Mouse (Mus musculus) forebrain, postnatal 0 days (tissue): ENCODE measurements around the gene Ascl1. TPM values are rescaled to one million over a fixed set of nuclear protein-coding genes. Genes with fewer than 3 reads are reported as not detected.

Experiments used
- ATAC-seq: fragments of 200-750 bp; cut with Nextera tagmentation; 2 replicates; pipeline ENCODE4 v1.8.0; 2017; ENCODE audit warnings: mild to moderate bottlenecking, moderate library complexity
- DNase-seq: peaks from one replicate; pipeline ENCODE4 v3.0.0-alpha.2; 2015
- H3K27ac ChIP-seq: fragments of 300-500 bp; sonication (generic); 2 replicates; pipeline ENCODE4 v1.5.1; 2014; ENCODE audit warnings: low read depth, mild to moderate bottlenecking, antibody characterized with exemption, low read length, moderate library complexity, mixed read lengths
- H3K27me3 ChIP-seq: fragments of 300-500 bp; sonication (generic); 2 replicates; pipeline ENCODE4 v1.6.1; 2014; ENCODE audit warnings: mild to moderate bottlenecking, low read length, mixed read lengths; ENCODE audit not compliant: insufficient read depth
- H3K36me3 ChIP-seq: fragments of 300-500 bp; sonication (generic); 2 replicates; pipeline ENCODE4 v1.6.1; 2014; ENCODE audit warnings: mild to moderate bottlenecking, moderate library complexity; ENCODE audit not compliant: insufficient read depth
- H3K4me1 ChIP-seq: fragments of 300-500 bp; sonication (generic); 2 replicates; pipeline ENCODE4 v1.6.1; 2014; ENCODE audit warnings: antibody characterized with exemption; ENCODE audit not compliant: insufficient read depth
- H3K4me2 ChIP-seq: fragments of 300-500 bp; sonication (generic); 2 replicates; pipeline ENCODE4 v1.6.1; 2014; ENCODE audit warnings: low read depth, mild to moderate bottlenecking, moderate library complexity
- H3K4me3 ChIP-seq: fragments of 300-500 bp; sonication (generic); 2 replicates; pipeline ENCODE4 v1.5.1; 2014; ENCODE audit warnings: low read depth, low read length, mixed read lengths
- H3K9ac ChIP-seq: fragments of 300-500 bp; sonication (generic); 2 replicates; pipeline ENCODE4 v1.6.1; 2014; ENCODE audit warnings: mild to moderate bottlenecking
- H3K9me3 ChIP-seq: fragments of 300-500 bp; sonication (generic); 2 replicates; pipeline ENCODE4 v1.6.1; 2016; ENCODE audit warnings: low read length
- CTCF ChIP-seq: sonication (generic); IDR thresholded peaks from 2 replicates; pipeline ENCODE4 v1.5.1; 2016; ENCODE audit warnings: antibody characterized with exemption, control low read depth, low read depth
- WGBS: fragments of 180-500 bp; shearing (Covaris S2); extraction: QIAGEN DNeasy Blood & Tissue Kit; methylation state at CpG from one replicate; pipeline ENCODE4 v1.1.7; 2014; 5-methylcytosine and 5-hydroxymethylcytosine counted together
- polyA plus RNA-seq: library from polyadenylated mRNA; unstranded; fragments of >200 nt; fragmentation: Nextera tagmentation; extraction: Ambion mirVana; gene quantifications from 2 replicates; pipeline ENCODE4 v1.2.1, GENCODE M21; 2015
- total RNA-seq: library from RNA; depleted of rRNA; stranded (reverse); fragments of >200 nt; gene quantifications from 2 replicates; pipeline ENCODE4 v1.2.3, GENCODE M21; 2014

Gene Ascl1
- total and polyA plus RNA-seq, 2 experiments from 2014 or later: 5.6 to 25.1 TPM

DNA sequence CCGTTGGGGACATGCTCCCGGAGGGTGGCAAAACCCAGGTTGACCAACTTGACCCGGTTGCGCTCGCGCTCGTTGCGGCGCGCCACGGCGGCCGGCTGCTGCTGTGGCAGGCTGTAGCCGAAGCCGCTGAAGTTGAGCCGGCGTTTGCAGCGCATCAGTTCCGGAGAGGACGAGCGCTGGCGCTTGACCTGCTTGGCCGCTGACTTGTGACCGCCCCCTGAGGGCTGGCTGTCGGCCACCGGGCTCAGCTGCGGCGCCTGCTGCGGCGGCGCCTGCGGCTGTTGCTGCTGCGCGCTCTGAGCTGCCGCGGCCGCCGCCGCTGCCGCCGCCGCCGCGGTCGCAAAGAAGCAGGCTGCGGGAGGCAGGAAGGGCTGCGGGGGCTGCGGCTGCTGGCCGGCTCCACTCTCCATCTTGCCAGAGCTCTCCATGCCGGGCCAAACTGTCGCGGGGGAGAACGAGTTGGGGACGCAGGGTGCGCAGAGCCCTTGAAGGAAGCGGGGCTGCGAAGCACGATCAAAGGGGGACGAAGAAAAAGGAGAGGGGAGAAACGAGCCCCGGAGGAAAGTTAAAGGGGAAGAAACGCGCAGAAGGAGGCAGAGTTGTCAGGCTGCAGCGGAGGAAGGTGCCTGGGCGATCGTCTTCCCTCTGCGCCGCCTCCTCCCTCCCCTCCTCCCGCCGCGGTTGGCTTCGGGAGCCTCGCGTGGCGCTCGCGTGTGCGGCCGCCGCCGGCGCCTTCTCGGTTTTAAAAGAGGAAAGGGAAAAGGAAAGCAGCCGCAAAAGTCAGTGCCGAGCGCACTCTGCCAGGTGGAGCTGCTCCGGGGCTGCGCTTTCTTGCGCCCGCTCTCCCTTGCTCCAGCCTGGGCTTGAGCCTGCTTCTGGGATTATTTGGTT is 554 bp downstream of the Ascl1 start:
- H3K36me3 ChIP-seq: no peaks in the 10 kb centered on the region
- peak overlapping the region; percentile 89 for H3K27ac ChIP-seq
- peak overlapping the region; percentile 65 for H3K9ac ChIP-seq
- DNase-seq (peak; percentile 79), ATAC-seq (peak; percentile 37)
- no peak for TF ChIP-seq CTCF
- peak overlapping the region; percentile 69 for H3K4me3 ChIP-seq
- no peaks in the 10 kb centered on the region for H3K9me3 ChIP-seq
- H3K27me3 ChIP-seq: no peaks in the 10 kb centered on the region
- H3K4me1 ChIP-seq: 0 out of 2 replicates have a peak, but pooled peaks cover 11% of the 10 kb centered on the region
- peak overlapping the region; percentile 95 for H3K4me2 ChIP-seq
- WGBS: 2% methylated on average over 77 of the region's 90 CpGs

GRCm38 (mm10) chr10:87492332-87492660 is 1.2 kb downstream of the Ascl1 start:
- H3K27me3 ChIP-seq: no peaks in the 10 kb centered on the region
- peak overlapping the region; percentile 89 for H3K27ac ChIP-seq
- ATAC-seq: no peak
- H3K4me3 ChIP-seq: peak overlapping the region; percentile 69
- 0 out of 2 replicates have a peak, but pooled peaks cover 11% of the 10 kb centered on the region for H3K4me1 ChIP-seq
- peak overlapping the region; percentile 65 for H3K9ac ChIP-seq
- no peak for DNase-seq
- under 1% methylated on average over 26 of the region's 26 CpGs for WGBS
- H3K4me2 ChIP-seq: peak overlapping the region; percentile 95
- H3K36me3 ChIP-seq: no peaks in the 10 kb centered on the region
- TF ChIP-seq CTCF: no peak
- no peaks in the 10 kb centered on the region for H3K9me3 ChIP-seq

- H3K27ac ChIP-seq: peak overlapping the region; percentile 89; the same call in 1 of the 2 replicates
- DNase-seq (peak; percentile 68), ATAC-seq (no peak)
- H3K4me3 ChIP-seq: peak overlapping the region; percentile 69
- H3K27me3 ChIP-seq: no peaks in the 10 kb centered on the region
- no peak for TF ChIP-seq CTCF
- WGBS: 6% methylated on average over 11 of the region's 11 CpGs
- H3K4me1 ChIP-seq: 0 out of 2 replicates have a peak, but pooled peaks cover 11% of the 10 kb centered on the region
- H3K9me3 ChIP-seq: no peaks in the 10 kb centered on the region
- peak overlapping the region; percentile 65 for H3K9ac ChIP-seq
- H3K4me2 ChIP-seq: peak overlapping the region; percentile 95
- H3K36me3 ChIP-seq: no peaks in the 10 kb centered on the region
Observed at GRCm38 (mm10) chr10:87491485-87492040, 1.9 kb downstream of the Ascl1 start.

DNA sequence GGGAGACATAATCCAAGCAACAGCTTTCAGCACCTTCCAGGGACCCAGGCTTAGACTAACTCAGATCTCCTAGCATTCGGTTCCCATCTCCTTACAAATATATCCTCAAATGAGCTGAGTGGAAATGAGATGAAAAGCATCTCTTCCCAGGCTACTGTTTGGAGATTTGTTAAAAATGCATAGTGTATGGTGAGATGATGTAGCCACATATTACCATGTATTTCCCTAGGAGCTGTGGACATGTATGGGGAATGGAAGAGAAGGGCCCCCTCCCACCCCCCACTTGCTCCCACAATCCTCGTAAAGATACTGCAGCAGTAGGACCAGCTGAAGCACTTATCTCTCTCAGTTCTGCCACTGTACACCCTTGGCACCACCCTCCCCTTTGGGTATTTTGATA is 3.1 kb downstream of the Ascl1 start:
- no peak overlapping the region for H3K9ac ChIP-seq
- WGBS: 3% methylated on average over 2 of the region's 2 CpGs
- H3K4me2 ChIP-seq: no peak overlapping the region; the same call in 1 of the 2 replicates
- DNase-seq (no peak), ATAC-seq (no peak)
- no peak for TF ChIP-seq CTCF
- no peaks in the 10 kb centered on the region for H3K36me3 ChIP-seq
- H3K4me1 ChIP-seq: peaks cover 16% of the 10 kb centered on the region
- no peaks in the 10 kb centered on the region for H3K27me3 ChIP-seq
- no peak overlapping the region for H3K4me3 ChIP-seq
- H3K9me3 ChIP-seq: no peaks in the 10 kb centered on the region
- H3K27ac ChIP-seq: peak overlapping the region; percentile 45; the same call in 1 of the 2 replicates

DNA sequence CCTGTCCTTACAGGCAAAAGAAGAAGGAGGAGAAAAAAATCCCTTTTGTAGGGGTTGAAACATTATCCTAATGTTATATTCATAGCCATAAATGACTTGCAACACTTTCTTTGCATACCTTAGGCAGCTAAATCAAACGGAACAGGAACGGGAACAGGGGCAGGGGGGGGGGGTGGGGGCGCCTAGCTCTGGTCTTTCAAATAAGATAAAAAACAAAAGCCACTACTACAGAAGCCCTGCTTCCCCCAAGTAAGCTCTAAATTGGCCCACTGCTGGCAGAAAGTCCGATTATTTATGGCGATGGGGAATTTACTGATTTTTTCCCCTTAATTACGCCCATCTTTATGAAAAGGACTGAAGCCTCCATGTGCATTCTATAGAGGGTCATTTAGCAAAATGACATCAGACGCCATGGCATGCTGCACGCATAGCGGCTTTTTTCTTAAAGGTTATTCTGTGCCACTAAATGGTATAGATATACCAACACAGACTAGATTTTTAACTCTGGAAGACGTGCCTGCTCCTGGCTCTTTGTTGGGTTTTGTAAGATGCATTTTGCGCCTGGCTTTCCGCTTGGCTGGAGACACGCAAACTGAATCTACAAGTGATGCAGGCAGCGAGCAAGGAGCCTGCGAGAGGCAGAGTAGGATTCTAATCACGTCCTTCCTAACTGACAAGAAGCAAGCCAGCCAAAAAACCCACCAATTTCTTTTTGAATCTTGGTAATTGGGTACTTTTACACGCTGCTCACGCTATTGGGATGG is 4.0 kb downstream of the Ascl1 start:
- Histone ChIP-seq H3K9me3 (no peaks in the 10 kb centered on the region), H3K4me2 (peak overlapping the region; percentile 42), H3K4me1 (peaks cover 13% of the 10 kb centered on the region), H3K27ac (peak overlapping the region; percentile 78), H3K36me3 (no peaks in the 10 kb centered on the region), H3K4me3 (peak overlapping the region; percentile 13; the same call in 1 of the 2 replicates), H3K9ac (peak overlapping the region; percentile 6; the same call in 1 of the 2 replicates), H3K27me3 (no peaks in the 10 kb centered on the region)
- peak; percentile 12; the same call in 1 of the 2 replicates for ATAC-seq
- WGBS: 3% methylated on average over 18 of the region's 18 CpGs
- TF ChIP-seq CTCF: no peak
- DNase-seq: peak; percentile 86

- peaks cover 13% of the 10 kb centered on the region for H3K4me1 ChIP-seq
- no peak overlapping the region for H3K9ac ChIP-seq
- no peaks in the 10 kb centered on the region for H3K36me3 ChIP-seq
- H3K27ac ChIP-seq: peak overlapping the region; percentile 78
- DNase-seq (peak; percentile 84), ATAC-seq (peak; percentile 77)
- peak overlapping the region; percentile 16; the same call in 1 of the 2 replicates for H3K4me3 ChIP-seq
- no peaks in the 10 kb centered on the region for H3K27me3 ChIP-seq
- TF ChIP-seq CTCF: peak; percentile 10; the same call in 1 of the 2 replicates
- WGBS: under 1% methylated on average over 16 of the region's 16 CpGs
- no peaks in the 10 kb centered on the region for H3K9me3 ChIP-seq
- peak overlapping the region; percentile 42 for H3K4me2 ChIP-seq
Observed at GRCm38 (mm10) chr10:87488429-87489145, 4.9 kb downstream of the Ascl1 start.
